Mouse (Mus musculus): ENCODE measurements around the gene Twnk.

The Twnk gene

GRCm38 (mm10) chr19:45005444-45005843 is at the start of gene Twnk:
Twnk (plus strand) TSS chr19:45005663.
- DNase-seq (ENCODE audit: extremely low spot score) = no peak

- no peak for DNase-seq (ENCODE audit: extremely low spot score)
Measured at GRCm38 (mm10) chr19:44959633-44960032, 45.8 kb upstream of the Twnk start.

GRCm38 (mm10) chr19:44965978-44966377 is 39.5 kb upstream of the Twnk start:
- DNase-seq (ENCODE audit: extremely low spot score) = no peak

GRCm38 (mm10) chr19:44968329-44968728 is 37.1 kb upstream of the Twnk start:
- DNase-seq (ENCODE audit: extremely low spot score) = no peak

GRCm38 (mm10) chr19:44976636-44977035 is 28.8 kb upstream of the Twnk start:
- no peak for DNase-seq (ENCODE audit: extremely low spot score)

- DNase-seq (ENCODE audit: extremely low spot score) = no peak
Measured at GRCm38 (mm10) chr19:44977148-44977547, 28.3 kb upstream of the Twnk start.

- DNase-seq (ENCODE audit: extremely low spot score) = no peak
Measured at GRCm38 (mm10) chr19:44980787-44981186, 24.7 kb upstream of the Twnk start.

- no peak for DNase-seq (ENCODE audit: extremely low spot score)
Measured at GRCm38 (mm10) chr19:44982477-44983115, 22.9 kb upstream of the Twnk start.

GRCm38 (mm10) chr19:44983366-44983765 is 22.1 kb upstream of the Twnk start:
- DNase-seq (ENCODE audit: extremely low spot score) = no peak

GRCm38 (mm10) chr19:44984420-44984819 is 21.0 kb upstream of the Twnk start:
- DNase-seq (ENCODE audit: extremely low spot score) = no peak

- no peak for DNase-seq (ENCODE audit: extremely low spot score)
Measured at GRCm38 (mm10) chr19:44985159-44985988, 20.1 kb upstream of the Twnk start.

GRCm38 (mm10) chr19:44987004-44987403 is 18.5 kb upstream of the Twnk start:
- no peak for DNase-seq (ENCODE audit: extremely low spot score)

GRCm38 (mm10) chr19:44987851-44988250 is 17.6 kb upstream of the Twnk start:
- DNase-seq (ENCODE audit: extremely low spot score) = no peak

- DNase-seq (ENCODE audit: extremely low spot score) = no peak
Measured at GRCm38 (mm10) chr19:44988321-44988720, 17.1 kb upstream of the Twnk start.

- peak; percentile 78 for DNase-seq (ENCODE audit: extremely low spot score)
Measured at GRCm38 (mm10) chr19:44988831-44989566, 16.5 kb upstream of the Twnk start, which contains the start of gene Sema4g. Sema4g (plus strand) TSS chr19:44989101.

GRCm38 (mm10) chr19:44989567-44990495 is 15.6 kb upstream of the Twnk start:
- DNase-seq (ENCODE audit: extremely low spot score) = no peak

GRCm38 (mm10) chr19:44991031-44991430 is 14.4 kb upstream of the Twnk start:
- no peak for DNase-seq (ENCODE audit: extremely low spot score)

- DNase-seq (ENCODE audit: extremely low spot score) = no peak
Measured at GRCm38 (mm10) chr19:44992246-44992645, 13.2 kb upstream of the Twnk start.

- DNase-seq (ENCODE audit: extremely low spot score) = no peak
Measured at GRCm38 (mm10) chr19:44992712-44993111, 12.8 kb upstream of the Twnk start.

GRCm38 (mm10) chr19:44997786-44998185 is 7.7 kb upstream of the Twnk start:
- no peak for DNase-seq (ENCODE audit: extremely low spot score)

- DNase-seq (ENCODE audit: extremely low spot score) = no peak
Measured at GRCm38 (mm10) chr19:44999647-45000046, 5.8 kb upstream of the Twnk start.
